Mouse (Mus musculus): ENCODE measurements around the gene Slc17a2.

DNA sequence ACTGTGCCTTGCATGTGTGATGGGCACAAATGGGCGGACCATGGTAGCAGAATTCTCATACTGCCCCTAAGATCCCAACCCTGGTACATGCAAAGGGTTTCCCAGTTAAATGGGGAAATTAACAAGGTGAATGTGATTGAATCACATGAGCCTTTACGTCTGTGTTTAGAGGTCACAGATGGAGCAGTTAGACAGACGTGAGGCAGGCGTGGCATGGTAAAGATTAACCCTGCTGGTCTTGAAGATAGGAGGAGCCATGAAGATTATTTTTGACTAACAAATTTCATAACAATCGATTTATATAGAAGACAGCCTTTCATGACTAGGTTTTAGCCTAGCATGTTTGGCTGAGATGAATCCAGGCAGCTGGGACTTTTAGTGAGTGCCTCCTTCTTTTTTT lies 66.3 kb downstream of the Slc17a2 start:
- TF ChIP-seq CTCF (IDR thresholded peaks at IDR 0.05; ENCODE audit: borderline replicate concordance, extremely low read depth, insufficient read depth, insufficient read length) = no peak
- no peak for TF ChIP-seq POLR2A (IDR thresholded peaks at IDR 0.05; ENCODE audit: borderline replicate concordance, extremely low read depth, insufficient read depth, insufficient read length, poor library complexity, severe bottlenecking)

All from brain, embryonic 14.5 days (tissue).